Mouse (Mus musculus) cerebellum, adult (tissue): ENCODE measurements at regions not wholly inside any gene's neighbourhood (a gene's known extent, or its start where the extent isn't known, plus 50 kb on each side); places are given as distances from the start of the nearest gene placed in this dataset.

ENCODE experiments used
- ATAC-seq: cut with Nextera tagmentation; 2 replicates; pipeline ENCODE4 v1.9.2; 2017; ENCODE audit warnings: mild to moderate bottlenecking, moderate library complexity, mixed read lengths; ENCODE audit not compliant: insufficient number of reproducible peaks, low FRiP score, low TSS enrichment

DNA sequence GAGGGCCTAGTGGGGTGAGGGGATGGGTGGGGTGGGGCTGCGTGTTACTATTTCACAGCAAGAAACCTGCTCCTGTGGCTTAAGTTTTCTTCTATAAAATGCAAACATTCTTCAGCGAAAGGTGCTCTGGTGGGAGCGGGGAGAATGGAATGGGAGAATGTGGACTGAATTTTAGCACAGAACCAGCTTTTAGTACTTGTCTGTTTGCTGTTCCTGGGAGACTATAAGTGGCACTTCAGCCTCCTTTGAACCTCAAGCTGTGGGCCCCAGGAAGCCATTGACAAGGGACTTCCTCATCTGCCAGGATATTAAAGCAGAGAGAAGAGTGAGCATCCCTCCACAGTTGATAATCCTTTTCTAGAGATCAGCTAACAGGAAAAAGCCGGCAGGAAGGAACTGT lies 580.2 kb downstream of the Zfp706 start:
- ATAC-seq: no peak

DNA sequence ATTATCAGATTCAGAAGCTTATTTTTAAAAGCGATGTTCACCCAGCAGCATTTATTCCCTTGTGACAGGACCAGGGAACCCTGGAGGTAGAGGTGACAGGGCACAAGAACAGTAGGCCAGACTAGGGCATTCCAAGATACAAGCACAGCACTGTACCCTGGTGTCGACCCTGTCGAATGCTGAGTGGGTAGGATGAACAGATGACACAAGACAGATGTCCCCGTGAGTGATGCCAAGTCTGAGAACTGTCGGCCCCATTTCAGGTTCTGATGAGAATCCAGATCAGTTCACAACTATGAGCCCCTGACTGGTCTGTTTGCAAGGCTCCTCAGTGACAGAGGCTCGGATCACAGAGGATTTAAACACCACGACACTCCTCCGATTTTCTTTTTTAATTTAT lies 581.7 kb downstream of the Zfp706 start:
- no peak for ATAC-seq

DNA sequence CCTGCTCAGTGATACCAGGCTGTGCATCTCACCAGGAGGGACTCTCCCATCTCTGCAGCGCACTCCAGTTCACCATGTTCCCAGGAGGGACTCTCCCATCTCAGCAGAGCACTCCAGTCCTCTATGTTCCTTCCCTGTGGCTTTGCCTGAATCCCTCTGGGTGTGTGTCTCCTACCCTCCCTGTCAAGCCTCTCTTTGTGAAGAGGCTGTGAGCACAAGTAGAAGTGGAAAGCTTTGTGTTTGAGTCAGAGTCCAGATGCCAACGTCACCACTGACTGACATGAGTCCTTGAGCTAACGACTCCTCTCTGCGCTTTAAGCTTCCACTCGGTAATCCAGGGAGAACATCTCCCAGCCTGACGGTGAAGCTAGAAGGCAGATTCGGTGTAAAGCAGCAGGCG lies 583.5 kb downstream of the Zfp706 start:
- ATAC-seq: no peak

DNA sequence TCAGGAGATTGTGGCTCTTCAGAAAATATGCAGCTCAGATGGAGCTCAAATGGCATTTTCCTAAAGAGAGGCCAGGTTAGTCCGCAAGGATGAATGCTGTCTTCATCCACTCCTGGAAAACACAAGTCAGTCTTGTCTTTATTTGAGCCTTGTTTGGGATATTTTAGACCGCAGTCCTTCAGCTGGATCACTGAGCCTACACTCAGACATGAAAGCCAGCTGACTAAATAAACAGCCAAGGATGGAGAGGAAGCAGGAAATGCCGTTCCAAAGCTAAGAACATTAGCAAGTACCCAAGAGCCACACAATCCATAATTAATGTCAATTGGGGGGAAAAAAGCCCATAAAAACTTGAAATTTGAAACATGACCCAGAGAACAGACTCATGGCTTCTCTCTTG lies 584.8 kb downstream of the Zfp706 start:
- ATAC-seq: no peak

DNA sequence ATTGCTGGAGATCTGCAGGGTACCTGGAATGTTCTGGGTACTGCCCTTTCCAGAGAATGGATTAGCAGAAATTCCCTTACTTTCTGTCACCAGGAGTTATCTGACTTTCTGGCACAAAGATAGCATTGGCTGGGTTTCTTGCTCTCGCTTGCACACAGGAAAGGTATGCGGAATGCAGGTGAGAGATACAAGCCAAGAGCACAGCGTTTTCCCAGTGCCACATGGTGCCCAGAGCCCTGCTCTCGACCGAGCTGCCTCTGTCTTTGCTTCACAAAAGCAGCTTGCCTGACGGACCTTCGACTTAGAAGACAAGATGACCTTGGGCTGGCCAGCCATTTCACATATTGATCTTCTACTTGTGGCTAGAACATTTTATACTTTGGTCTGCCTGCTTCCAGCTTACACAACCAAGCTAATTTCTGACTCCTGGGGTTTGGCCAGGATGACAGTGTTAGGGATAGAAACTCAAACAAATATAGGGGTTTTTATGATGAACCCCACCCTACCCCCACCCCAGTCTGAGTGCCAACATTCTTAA lies 587.6 kb downstream of the Zfp706 start:
- ATAC-seq: no peak

DNA sequence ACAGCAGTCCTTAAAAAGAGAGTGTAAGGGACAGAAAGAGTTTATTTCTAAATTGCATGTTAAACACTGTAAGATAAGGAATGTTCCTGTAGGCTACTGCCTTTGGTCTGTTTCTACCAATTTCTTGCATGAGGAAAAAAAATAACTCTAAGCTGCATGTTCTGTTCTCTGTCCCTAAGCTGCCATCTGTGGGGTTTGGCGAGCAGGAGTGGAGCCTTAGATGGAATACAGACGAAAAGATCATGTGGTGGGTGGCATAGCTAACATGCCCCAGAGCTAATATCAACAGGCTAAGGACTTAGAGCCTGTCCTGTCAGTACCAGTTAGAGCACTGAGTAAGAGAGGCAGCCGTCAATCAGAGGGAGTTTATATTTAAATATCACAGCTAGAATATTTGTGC lies 590.1 kb downstream of the Zfp706 start:
- no peak for ATAC-seq

DNA sequence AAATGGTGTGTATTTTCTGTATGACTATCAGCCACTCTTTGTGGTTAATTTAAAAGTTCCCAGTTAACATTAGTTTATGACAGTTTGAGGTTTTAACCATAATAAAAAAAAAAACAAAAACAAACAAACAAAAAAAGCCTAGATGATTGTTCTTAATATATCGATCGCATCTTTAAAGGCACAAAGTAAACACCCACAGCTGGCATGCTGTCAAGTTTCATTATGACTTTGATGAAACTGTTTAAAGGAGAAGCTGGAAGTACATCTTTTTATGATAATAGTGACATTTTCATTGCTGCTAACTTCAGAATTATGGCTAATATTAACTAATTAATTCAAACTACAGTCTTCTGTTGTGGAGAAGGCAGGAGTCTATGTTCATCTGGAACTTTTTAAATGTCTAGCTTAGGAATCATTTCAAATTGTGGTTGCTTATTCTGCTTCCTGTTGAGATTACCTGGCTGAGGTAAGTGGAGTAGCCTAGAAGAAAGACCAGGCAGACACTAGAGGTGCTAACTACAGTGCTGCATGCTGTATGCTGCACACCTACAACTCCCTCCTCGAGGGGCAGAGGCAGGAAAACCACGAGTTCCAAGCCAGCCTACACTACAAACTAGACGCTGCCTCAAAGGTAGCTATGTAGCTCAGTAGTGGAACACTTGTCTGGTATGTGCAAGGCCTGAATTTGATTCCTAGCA lies 591.9 kb downstream of the Zfp706 start:
- ATAC-seq: no peak

DNA sequence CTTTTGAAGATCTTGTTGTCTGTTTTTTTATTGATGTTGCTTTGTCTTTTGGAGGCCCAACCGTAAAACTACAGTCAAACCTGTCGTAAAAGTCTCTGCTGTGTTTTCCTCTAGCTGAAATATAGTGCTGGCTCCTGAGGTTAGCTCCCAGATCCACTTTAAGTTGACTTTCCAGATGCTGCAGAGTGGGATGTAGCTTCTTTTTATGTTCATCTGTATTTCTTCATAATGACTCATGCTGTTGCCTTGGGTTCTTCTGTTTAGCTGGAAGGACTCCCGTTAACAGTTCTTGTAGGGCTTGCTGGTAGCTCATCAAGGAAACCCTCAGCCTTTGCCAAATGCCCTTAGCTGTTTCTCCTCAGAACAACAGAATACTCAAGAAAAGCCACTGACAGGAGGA lies 595.6 kb downstream of the Zfp706 start:
- no peak for ATAC-seq

DNA sequence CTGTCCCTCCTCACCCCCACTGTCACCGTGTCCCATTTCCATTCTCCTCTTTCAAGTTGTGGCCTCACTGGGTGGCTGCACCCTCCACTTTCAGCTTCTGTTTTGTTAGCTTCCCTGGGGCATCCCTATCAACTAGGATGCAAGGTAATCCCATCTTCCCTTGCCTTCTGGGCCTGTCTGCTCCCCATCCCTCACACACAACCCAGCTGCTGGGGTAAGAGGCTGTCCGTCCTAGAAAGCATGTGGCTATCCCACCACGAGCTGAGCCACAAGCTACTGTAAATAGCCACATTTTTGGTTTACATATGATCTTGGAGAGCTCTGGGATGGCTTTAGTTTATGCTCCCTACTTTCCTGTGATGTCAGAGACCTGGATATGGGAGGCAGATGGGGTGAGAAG lies 602.1 kb downstream of the Zfp706 start:
- ATAC-seq: no peak

DNA sequence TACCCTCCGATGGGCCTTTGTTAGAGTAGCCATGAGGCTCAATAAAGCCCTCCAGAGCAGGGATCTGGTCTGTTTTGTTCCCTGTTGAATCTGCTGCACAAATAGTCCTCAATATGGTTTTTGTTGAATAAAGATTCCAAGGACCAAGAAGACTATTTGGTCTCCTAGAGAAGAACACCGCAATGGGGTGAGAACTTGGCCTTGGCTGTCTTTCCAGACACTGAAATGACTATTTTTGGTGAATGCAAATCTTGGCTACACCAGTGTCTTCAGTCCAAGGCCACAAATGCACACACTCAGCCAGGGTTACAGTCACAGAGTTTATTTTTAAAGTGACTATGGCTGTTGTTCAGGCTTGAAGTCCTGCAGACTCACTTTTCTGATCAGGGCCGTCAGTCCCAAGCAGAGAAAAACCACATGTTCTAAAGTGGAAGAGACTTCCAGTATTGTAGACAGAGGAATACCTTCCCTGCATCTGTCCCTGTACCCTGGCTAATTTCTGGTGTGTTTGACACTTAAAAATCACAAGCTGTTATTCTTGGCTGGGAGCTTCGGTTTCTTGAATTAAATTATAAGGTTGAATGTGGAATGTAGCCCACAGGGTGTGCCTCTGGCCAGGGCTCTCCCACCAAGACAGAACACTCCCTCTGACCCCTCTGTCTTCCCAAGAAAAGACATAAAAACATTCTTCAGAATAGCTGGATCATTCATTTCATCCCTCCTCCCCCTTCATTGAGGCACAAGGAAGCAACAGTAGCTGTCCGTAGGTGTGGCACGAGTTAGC lies 604.0 kb downstream of the Zfp706 start:
- ATAC-seq: no peak

DNA sequence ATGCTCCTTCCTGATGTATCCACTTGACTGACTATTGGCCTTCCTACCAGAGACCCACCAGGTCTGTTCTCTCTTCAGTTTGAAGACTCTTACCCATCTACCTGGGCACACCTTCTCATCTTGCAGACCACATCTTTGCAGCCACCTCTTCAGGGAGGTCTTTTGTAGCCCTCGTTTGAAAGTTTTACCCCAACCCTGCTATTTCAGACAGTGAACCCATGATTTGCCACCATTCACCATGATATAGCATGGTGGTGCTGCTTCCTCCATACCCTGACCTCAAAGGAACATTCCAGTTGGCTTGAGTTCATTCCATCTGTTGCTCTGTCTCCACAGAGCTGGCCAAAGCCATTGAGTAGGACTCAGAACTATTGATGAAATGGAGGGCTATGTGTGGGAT lies 605.5 kb downstream of the Zfp706 start:
- no peak for ATAC-seq

DNA sequence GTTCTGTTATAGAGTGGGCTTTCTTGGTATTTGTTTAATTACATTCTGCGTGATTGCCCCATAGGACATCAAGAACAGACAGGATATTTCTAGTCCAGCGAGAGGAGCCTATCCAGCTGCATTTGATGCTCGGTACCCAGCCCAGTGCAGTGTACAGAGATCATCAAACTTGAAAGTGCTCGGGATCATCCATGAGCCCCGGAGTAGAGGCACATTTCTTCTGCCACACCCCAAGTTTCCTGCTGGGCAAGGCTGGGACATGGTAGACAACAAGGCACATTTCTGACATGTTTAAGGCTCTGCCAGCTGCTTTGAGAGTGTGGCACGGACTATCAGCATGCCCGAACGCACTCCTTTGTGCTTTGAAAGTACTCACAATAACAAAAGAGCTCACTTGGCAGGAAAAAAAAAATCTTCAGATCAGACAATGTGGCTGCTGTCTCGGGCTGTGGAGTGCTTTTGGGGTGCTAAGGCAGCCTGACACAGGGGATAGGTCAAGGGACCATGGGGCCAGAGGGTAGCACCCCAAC lies 607.2 kb downstream of the Zfp706 start:
- no peak for ATAC-seq

DNA sequence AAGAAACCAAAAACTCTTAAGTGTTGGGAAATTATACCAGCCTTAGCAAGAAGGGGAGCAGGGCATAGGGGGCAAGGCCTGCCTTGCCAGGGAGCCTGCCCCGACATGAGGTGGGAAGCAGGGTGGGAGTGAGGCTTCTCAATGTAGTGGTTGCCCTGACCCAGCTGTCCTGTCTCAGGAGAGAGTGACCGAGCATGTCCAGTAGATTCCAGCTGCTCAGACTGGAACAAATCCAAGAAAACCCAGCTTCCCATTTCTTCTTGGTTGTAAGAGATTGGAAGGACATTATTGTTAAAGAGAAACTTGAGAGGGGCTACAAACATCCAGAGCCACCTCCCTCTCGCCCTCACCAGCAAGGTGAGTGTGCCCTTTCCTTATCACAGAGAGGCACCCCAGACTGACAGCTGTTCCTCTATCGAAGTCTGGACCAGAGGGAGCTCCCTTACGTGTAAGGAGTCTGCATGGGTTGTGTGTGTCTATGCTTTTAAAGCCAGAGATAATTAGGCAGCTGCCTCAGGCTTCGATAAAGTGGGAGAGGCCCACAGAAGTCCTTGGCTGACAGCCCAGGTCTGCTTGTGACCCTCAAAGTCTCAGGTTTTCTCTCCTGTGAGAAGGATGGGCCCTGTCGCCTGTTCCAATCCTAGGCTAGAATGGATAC lies 608.1 kb downstream of the Zfp706 start:
- no peak for ATAC-seq

DNA sequence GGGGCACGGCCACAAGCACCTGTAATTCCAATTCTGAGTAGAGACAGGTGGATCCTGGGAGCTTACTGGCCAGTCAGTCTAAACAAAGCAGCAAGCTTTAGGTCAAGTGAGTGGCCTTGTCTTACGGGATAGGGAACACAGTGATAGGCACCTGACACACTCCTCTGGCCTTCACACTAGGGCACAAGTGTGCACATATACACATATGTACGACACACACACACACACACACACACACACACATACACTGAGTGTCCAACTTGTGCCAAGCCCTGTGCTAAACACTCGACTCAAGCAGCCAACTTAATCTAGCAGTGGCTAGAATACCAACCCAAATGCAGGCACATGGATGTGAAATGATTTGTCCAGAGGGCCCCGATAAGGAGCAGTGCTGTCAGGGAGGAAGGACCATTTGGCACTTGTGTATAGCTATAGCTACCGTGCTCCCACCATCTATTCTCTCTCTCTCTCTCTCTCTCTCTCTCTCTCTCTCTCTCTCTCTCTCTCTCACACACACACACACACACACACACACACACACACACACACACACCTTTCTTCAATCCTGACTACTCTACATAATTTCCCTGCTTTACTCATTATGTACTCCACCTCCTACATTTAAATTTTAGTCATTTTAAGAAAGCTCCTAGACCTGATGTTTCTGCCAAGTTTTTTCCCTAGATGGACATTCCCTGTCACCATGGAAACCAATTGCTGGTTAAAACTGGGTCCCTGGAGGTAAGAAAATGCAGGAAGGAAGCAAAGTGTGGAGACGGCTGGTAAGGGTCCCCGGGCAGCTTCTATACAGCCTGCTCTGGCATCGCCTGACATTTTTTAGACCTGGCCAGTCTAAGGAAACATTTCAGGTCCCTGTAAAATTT lies 609.2 kb downstream of the Zfp706 start:
- no peak for ATAC-seq

DNA sequence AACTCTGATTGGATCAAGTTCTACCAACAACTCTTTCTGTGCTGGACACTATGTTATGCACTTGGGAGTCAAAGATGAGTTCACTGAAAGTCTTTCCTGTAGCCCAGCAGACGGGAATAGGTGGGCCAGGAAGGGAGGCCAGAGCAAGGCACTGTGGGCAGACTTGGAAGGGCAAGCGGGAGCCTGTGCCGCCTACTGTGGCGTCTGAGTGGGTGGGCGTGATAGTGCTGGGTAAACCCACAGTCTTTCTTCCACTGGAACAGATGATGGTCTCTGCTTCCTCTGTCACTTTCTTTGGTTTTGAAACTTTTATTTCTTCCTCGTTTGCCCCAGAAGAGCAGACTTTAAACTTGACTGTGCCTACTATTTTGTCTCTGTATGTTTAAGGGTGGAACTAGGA lies 610.8 kb downstream of the Zfp706 start:
- no peak for ATAC-seq

DNA sequence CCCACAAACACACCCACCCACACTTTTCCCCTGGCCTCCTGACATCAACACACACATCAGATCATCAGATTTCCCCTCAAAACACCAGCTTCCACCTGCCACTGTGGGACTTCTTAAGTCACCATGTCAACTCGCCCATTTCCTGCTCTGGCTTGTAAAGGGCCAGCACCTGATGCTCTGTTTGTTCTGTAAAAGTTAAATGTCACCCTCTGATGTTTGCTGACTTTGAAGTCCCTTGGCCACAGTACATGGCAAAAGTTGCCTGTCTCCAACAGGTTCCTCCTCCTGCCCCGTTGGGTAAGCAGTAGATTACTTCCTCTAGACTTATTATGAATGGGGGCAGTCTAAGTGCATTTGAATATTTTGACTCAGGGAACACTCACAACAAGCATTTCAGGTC lies 611.3 kb downstream of the Zfp706 start:
- no peak for ATAC-seq

DNA sequence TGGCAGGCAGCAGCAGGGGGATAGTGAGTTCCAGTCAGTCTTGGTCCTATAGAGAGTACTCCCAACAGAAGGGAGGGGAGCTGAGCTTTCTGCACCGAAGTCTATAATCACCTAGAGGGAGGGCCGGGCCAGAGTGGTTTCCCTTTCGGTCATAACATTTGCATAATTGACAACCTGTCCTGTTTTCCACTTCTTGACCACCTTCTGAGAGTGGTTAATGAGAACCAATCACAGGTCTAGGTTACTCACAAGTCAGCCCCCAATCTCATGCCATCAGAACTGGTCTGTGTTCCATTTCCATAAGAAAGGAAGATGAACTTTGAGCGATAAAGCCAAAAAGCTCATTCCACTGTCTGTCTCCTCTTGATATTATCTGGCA lies 611.9 kb downstream of the Zfp706 start:
- ATAC-seq: no peak

DNA sequence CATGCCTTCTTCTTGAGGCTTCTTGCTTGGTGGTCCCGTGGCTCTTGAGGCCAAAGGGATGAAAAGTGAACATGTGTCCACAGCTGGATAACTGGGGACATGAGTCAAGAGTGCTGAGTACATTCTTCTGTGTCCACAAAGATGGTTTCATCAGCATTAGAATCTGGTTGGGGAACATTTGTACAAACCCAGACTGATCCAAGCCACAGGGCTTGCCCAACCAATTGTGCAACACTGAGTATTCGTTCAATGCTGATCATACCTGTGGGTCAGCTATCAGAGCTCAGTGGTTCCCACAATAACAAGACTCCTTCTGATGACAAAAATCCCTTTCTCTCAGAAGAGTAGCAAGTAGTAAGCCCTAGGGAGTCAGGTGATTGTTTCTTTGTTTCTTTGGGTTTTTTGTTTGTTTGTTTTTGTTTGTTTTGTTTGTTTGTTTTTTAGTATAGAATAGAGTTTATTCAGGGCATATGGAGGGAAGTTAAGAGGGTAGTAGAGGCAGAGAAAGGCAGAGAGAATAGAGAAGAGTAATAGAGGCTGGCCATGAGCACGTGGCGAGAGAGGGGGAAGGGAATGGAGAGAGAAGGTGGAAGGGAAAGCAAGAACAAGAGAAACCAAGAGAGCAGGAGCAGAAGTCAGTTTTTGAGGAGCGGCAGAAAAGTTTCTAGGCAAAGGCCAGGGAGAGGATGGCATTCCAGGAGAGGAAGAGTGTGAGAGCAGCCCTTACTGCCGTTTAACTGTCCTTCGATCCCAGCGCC lies 612.5 kb downstream of the Zfp706 start:
- no peak for ATAC-seq

DNA sequence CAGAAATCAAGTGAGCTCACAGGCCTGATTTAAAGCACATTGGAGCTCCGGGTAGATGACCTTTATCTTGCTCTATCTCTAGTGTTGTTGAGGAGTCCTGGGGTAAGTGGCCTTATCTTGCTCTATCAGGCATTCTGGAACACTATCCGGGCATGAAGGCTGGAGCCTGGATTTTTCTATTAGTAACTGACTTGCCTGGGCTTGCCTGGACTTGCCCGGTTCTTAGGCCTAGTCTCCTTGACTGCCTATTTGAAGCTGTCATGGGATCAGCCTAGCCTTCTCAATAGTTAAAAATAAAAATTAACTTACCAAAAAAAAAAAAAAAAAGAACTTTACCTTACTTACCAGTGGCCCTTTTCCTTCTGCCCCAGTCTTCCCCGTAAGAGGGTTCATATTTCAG lies 617.8 kb downstream of the Zfp706 start:
- no peak for ATAC-seq
